Mouse (Mus musculus) CH12F3 (cell line): ENCODE measurements around the gene Homer1.

Source experiments
- in situ Hi-C: fragments of 300-500 bp; cut with MboI; formaldehyde crosslinking; loops from 2 replicates; pipeline ENCODE4 v1.14.3; 2020; ENCODE audit warnings: low sequenced_read_pairs

Gene Homer1

DNA sequence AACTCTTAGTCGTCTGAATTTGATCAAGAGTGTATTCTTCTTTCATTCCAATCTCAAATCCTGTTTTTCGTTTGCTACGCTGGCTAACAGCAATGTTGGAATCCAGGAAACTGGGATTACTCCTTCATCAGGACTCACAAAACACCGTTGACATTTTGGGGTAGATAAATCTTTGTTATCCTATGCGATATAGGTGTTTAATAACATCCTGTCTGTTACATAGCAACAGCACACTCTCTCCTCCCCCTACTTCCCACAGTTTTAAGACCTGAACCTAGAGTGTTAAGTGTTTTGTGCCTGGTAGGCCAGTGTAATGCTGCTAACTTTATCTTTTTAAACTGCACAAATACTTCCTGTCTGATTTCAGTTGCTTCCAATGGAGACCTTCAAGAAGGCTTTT, 39.0 kb downstream of the Homer1 start:
- in situ Hi-C loops: loop anchor here (25.0 kb wide), 1 partner anchor 274 kb away; no protein-coding TSS in a partner anchor

DNA sequence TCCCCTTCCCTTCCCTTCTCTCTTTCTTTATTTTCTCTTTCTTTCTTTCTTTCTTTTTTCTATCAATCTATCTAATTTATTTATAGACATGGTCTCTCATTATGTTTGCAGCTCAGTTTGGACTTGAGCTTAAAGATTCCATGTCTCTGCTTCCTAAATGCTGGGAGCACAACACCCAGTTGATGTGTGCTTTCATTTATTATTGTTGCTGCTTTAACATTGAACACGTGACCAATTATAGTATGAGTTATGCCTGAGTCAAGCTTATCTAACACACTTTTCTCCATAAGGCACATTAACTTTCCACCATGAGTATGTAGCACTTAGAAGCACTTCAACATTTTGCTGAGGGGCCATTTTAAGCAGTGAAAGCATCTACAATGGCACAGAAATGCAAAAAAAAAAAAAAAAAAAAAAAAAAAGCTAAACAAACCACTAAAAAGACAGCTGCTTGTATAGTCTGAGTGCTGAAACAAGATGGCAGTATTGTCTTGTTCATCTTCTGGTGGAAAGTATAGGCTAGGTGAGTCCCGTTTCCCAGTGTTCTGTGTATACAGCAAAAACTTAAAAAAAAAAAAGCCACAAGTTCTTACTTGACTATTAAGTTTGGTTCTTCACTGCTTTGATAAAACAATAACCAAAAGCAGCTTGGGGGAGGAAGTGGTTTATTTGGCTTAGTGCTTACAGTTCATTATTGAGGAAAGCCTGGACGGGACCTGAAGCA, 41.3 kb downstream of the Homer1 start:
- in situ Hi-C loops: loop anchor here (25.0 kb wide), 1 partner anchor 272 kb away; no protein-coding TSS in a partner anchor

DNA sequence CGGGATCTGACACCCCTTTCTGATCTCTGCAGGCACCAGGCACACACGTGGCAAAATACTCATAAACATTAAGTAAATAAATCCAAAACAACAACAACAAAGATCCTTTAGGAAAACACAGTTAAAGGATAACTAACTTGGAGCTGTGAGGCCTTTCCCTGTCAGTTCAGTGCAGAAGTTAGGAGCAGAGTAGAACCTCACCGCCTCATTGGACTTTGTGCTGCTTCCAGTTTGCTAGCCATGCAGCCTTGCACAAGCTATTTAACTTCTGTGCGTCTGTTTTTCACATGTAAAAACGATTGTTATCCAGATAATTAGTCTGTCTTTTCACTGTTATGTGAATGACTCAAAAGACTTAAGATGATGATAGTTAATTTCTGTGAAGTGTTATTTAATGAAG, 43.2 kb downstream of the Homer1 start:
- in situ Hi-C loops: loop anchor here (25.0 kb wide), 1 partner anchor 270 kb away; no protein-coding TSS in a partner anchor

DNA sequence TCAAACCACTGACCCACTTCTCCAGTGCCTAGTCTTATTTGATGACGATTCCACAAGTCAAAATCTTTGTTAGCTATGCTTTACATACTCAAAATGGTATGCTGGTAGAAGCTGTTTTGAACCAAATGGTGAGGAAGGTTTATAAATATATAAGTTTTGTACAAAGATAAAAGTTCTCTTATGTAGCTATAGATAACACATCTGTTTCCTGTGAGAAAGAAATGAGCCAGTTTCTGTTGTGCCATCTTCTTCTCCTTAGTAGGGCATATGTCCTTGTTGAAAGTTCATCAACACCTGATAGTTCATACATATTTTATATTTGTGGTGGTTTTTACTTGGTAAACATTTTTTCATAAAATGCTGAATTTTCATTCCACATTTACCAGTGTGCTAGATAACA, 45.0 kb downstream of the Homer1 start:
- in situ Hi-C loops: loop anchor here (25.0 kb wide), 1 partner anchor 268 kb away; no protein-coding TSS in a partner anchor

DNA sequence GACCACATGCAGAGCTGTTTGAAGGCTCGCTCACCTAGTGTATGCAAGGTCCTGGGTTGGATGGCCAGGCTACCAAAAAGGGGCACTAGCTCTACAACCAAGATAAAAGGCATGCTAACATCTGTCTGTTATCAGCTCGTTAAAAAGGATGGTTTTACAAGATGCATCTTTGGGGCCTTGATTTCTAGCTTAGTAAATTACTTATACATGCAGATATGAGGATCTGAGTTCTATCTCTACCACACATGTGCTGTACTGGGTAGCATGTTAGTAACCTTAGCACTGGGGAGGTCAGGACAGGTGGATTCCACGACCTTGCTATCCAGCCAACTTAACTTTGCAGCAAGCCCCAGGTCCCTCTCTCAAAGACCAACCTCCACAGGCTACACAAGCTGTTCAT, 46.4 kb downstream of the Homer1 start:
- in situ Hi-C loops: loop anchor here (25.0 kb wide), 1 partner anchor 266 kb away; no protein-coding TSS in a partner anchor

DNA sequence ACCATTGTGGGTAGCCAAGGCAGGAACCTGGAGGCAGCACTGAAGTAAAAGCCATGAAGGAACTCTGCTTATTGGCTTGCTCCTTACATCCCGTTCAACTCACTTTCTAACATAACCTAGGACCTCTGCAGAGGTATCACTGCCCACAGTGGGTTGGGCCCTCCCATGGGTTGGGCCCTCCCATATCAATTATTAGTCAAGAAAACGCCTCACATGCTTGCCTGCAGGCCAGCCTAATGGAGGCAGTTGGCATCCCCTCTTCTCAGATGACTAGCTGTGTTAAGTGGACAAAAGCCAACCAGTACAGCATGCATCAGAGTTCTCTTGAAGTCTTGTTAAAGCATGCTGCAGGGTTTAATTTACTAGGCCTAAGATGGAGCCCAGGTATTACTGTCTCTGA, 52.6 kb downstream of the Homer1 start:
- in situ Hi-C loops: no loop called here

DNA sequence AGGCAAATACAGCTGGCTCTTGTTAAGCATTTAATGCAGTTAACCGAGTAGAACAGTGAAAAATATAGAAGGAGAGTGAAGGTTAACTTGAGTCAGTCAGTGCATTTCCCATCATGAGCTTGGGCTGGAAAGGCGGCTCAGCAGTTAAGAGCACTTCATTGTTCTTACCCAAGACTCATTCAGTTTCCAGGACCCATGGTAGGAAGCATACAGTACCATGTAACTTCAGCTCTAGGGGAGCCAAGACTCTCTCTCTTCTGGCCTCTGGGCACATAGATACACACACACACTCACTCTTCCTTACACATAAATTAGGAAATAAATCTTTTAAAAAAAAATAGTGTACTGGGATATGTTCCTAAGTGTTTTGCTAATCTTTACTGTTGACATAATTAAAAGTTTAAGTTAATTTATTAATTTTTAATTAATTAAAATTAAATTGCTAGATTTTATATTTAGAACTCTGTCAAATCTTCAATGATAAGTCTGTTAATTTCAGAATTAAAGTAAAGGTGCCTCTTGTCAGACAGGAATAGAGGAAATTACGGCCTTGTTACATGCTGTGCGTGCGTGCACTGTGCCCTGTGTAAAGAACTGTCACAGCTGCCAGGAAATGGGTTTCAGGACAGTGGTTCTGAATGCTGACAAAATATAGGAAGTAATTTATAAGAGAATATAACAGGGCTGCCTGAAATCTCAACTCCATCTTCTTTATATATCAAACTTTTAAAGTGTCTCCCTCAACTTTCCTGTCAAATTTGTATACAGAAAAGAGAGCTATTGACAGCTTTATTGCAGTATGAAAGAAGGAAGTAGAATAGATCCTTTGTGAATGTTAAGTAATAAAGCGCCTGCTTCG, 55.2 kb downstream of the Homer1 start:
- in situ Hi-C loops: no loop called here

DNA sequence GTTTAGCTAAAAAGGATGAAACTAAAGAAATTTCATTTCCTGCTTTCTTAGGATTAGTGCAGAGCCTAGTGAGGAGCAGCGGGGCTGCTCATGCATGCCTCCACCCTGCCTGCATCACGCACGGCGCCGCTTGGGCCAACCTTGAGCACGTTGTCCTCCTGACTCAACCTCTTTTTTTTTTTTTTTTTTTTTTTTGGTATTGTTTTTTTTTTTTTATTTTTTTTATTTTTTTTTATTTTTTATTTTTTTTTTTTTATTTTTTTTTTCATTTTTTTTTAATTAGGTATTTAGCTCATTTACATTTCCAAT, 55.8 kb downstream of the Homer1 start:
- in situ Hi-C loops: no loop called here

DNA sequence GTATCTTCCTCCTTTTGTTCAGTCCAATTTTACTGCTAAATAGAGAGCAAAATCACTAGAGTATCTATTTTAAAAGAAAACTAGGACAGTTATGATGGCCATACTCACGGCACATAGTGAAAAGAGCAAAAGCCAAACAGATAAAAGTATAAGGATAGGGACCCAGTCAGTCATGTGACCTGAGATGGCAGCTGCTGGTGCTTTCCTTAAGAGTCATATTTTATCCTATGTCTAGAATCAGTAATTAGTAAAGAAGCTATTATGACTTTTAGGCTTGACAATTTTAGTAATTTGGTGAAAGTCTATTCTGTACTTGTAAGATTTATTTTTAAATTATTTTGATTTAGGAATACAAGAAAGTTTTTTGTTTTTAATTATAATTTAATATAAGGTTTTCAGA, 59.1 kb downstream of the Homer1 start:
- in situ Hi-C loops: no loop called here

DNA sequence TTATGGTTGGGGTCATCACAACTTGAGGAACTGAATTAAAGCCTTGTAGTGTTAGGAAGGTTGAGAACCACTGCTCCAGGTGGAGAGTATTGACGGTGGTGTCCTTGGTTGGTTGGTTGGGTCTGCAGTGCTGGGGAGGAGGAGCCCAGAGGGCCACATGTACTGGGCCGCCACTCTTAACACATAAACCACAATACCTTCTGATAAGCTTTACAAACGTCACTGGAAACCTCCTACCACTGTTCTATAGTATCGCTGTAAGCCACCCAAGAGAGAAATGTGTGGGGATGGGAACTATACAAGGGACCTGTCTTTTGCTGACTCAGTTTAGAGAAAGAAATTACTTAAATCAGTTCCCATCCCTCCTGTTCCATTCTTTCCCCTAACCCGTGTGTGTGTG, 68.1 kb downstream of the Homer1 start:
- in situ Hi-C loops: no loop called here

DNA sequence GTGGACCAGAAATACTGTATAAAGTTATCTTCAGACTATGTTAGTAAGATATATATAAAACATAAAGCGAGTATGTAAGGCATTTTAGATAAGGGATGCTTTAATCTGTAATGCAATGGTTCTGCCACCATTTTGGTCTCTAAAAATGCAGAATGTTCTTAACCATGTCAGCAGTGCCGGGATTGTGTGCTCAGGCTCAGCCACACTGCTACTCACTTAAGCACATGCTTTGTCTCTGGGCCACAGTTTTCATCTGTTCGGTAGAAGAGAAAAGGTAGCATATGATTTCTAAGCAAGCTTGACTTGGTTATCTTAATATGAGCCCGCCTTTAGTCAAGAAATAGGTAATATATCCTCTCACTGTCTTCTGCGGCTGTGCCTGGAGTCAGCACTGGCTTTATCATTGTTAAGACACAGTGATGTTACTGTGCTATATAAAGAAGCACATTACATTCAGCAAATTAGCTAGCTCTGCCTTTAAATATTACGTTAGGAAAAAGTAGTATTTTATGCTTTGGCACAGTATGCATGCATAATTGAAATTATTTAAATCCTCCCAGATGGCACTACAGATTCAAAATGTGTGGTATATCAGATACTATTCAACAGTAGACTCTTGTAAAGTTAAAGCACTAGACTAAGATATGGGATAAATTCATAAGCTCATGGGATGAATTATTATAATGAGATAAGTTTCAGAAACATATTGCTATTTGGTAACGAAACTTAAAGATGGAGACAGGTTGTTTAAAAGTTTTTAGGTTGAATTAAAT, 69.6 kb downstream of the Homer1 start:
- in situ Hi-C loops: no loop called here

DNA sequence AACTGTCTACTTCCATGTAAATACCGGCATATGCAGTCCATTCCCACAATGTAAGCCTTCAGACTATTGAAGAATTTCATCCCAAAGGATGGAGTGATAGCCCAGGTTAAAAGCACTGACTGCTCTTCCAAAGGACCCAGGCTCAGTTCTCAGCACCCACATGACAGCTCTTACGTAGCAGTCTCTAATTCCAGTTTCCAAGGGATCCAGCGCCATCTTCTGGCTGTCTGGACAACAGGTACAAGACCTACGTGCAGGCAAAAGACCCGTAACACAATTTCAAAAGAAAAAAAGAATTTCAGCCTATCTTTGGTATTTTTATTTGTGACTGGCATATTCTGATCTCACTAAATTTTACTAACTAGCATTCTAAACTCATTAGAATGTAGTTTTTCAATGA, 75.0 kb downstream of the Homer1 start:
- in situ Hi-C loops: no loop called here

DNA sequence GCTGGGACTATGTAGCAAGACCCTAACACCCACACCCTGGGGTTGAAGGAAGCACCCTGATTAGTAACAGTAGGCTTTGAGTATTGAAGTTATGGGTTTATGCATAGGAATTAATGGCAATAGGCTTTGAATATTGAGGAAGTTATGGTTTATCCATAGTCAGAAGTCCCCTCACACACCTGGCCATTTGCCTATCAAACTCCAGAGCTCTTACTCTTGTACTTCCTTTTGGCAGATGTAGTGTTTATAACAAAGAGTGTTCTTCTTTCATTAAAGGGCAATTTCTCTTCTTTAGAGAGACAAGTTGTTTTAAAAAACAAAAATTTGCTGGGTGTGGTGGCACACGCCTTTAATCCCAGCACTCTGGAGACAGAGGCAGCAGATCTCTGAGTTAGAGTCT, 79.1 kb downstream of the Homer1 start:
- in situ Hi-C loops: no loop called here

DNA sequence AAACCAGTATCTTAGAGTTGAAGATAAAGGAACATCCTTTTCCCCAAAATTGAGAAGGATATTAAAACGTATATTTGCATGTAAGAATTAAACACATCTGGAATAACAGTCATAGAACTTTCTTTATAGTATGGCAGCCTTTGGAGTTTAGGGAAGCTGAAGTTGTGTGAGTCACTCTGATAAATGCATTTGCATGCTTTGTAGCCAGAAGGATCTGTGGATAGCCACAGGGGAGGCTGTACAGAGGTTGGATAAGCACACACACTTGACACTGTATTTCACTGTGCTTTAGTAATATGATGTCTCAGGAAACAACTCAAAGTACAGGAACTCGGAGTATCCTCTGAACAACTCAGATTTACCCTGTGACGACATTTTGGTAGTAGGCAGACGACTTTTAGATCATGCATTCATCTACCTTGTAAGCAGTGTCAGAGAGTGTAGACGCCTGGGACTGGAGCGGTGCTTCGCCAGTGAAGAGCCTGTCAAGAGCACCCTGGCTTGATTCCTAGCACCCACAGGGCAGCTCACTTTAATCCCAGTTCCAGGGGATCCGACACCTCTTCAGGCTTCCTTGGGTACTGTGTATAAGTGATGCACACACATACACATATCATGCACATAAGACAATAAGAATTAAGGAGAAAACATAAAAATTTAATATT, 81.1 kb downstream of the Homer1 start:
- in situ Hi-C loops: no loop called here

DNA sequence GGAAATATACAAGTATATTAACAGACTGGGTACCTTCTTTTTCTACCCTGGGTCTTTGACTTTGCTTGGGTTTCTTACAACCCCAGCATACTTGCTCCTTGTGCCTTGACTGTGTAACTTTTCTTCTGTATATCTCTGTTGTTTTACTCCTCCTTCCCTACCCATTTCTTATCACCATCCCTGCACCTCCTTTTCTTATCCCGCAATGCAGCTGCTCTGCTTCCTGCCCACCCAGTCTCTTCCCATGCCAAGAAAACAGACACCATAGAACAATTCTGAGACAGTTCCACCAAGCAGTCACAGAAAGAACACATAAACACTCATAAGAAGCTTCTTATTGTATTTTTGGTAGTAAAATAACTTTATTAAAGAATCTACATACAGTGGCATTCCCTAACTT, 81.9 kb downstream of the Homer1 start:
- in situ Hi-C loops: no loop called here

DNA sequence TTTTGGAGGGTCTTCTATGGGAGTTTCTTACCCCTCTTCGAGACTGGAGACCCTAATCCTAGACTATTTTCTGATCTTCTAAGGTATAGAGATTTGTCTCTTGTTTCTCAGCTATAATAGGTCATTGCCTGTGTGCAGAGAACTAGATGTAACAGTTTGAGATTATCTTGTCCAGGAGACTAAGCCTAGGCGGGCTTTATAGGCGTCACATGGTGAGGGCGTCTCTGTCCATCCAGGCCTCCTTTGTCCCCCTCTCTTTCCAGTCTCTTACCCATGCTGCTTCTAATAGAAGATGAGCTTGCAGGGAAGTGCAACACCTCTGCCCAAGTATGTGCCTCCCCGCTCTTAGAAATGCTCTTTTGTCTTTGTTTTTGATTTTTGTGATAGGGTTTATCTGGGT, 83.7 kb downstream of the Homer1 start:
- in situ Hi-C loops: no loop called here

DNA sequence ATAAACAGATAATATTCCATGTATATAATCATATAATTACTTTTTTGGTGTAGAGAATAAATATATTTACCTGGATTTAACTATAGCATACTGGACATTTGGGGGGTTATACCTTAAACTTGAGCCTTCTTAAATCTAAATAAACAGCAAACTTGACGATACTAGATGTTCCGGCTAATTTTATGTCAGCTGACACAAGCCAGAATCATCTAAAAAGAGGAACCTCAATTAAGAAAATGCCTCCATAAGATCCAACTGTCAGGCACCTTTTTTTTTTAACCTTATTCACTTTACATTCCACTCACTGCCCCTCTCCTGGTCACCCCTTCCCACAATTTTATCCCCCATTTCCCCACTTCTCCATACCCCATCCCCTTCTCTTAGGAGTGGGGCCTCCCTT, 84.2 kb downstream of the Homer1 start:
- in situ Hi-C loops: no loop called here

DNA sequence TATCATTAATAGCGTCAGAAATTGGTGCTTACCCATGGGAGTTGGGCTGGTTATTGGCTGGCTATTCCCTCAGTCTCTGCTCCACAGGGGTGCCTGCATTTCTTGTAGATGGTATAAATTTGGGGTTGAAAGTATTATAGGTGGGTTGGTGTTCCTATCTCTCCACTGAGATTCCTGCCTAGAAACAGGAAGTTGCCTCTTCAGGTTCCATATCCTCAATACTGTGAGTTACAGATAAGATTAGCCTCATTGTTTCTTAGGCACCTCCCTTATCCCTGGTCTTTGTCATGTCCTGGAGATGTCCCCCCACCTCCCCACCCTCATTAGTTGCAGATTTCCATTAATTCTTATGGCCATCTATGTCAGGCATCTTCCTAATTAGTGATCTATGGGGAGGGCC, 85.0 kb downstream of the Homer1 start:
- in situ Hi-C loops: no loop called here

DNA sequence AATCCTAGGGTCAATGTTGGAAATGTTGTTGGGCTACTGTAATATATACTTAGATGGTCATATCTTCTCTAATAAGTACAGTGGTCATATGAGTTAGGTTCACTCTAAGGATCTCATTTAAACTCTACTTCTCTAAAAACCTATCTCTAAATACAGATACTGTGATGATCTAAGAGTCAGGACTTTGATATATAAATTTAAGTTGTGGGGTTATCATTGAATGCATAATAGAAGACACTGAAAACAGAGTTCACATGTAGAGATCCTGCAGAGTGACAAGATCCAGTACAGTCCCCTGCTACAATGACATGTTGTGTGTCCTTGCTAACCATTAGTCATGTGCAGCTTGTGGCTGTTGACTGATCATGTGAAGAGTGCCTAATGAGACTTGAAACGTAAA, 85.7 kb downstream of the Homer1 start:
- in situ Hi-C loops: no loop called here

DNA sequence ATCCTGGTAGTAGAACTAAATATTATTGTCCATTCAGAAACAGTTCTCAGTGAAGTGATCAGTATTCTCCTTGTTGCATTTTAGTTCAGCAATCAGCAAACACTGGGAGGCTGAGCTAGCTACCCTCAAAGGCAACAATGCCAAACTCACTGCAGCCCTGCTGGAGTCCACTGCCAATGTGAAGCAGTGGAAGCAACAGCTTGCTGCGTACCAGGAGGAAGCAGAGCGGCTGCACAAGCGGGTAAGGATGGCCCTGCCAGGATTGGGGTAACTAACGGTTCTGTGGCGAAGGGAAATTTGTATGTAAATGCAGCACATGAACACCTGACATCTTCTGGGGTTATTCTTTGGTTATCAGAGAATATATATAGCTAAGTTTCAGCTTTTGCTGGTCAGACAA, 88.0 kb downstream of the Homer1 start:
- in situ Hi-C loops: no loop called here
